Mouse (Mus musculus) spleen, adult 2 months (tissue): ENCODE measurements around the gene Hdgfl2.

Experiments
- CTCF ChIP-seq: fragments of 200-500 bp; IDR thresholded peaks from 2 replicates; pipeline ENCODE4 v1.5.1; 2011; ENCODE audit warnings: mild to moderate bottlenecking, inconsistent platforms; ENCODE audit not compliant: insufficient read depth, insufficient read length, insufficient replicate concordance; ENCODE audit errors: extremely low read depth
- POLR2A ChIP-seq: fragments of 200-500 bp; IDR thresholded peaks from 2 replicates; pipeline ENCODE4 v1.6.1; 2011; ENCODE audit warnings: low read depth, low read length, inconsistent platforms

DNA sequence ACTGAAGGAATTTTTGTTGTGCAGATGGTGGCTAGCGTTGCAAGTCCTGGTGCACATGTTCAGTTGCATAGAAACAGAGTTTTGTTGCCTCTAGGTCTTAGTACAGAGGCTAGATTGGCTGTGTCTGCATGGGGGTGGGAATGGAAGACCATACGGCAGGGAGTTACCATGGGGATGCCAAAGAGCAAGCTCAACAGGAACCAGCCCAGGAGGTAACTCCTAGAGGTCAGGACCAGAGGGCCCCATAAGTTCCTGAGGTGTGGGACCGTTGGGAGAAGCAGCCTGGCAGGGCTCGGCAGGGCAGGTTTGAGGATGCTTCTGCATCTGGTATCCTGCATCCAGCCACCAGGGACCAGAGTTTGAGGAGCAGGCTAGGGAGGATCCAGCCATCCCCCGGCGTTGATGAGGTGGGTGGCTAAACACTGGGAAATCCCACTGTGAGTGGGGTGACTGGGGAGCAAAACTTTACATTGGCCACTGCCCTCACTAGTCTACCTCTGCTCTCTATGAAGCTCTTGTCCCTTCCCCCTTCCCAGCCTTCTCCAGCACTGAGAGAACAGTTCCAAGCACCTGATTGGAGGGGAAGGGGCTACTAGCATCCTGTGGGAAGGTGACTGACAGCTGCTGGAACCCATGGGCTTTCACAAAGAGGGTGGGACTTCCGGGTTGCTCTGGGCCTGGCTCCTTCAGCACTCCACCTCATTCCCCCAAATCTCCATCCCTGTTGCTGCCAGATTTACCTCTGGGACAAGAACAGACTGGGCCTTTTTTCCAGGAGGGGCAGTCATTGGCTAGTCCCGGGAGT is 1.5 kb downstream of the Hdgfl2 start:
- no peak for TF ChIP-seq CTCF
- no peak for TF ChIP-seq POLR2A
